8 mouse cellular contexts compared by ENCODE assay signal in the genomic region with DNA sequence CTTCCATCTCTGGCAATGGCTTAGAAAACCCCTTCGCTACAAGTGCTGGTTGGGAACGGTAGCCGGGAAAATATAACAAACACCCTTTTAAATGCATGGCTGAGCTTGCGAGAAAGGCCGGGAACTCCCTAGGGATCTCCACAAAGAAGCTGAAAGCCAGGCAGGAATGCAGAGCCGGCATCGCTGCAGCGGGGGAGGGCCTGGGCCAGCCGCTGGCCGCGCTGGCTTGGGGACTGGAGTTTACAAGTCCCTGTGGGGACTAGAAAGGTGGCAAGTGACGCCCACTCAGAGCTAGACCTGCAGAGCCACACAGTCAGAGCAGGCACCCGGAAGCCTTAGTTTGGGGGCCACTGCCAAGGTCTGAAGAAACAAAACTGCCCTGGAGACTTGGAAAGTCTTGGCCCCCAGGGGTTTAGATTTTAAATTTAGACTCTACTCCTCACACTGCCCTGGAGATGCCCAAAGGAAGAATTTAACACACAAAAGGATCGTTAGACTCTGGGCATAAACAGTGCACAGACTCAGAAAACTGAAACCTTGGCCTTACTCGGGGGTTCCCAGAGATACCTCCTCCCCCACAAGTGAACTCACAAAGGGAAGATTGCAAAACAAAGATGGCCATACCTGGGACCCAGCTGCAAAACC. TPM values are rescaled to one million over a fixed set of nuclear protein-coding genes. Genes with fewer than 3 reads are reported as not detected.
DNase-seq lines count a peak whose midpoint lies in the region; ATAC-seq and TF ChIP-seq lines count a peak whose summit lies in the region.

No protein-coding gene starts in this region.

- peak overlapping the region; percentile 22; the same call in 1 of the 2 replicates for H3K4me2 ChIP-seq in intestine, embryonic 14.5 days (ENCODE audit: low read length)

- H3K36me3 ChIP-seq in ES-E14 (ENCODE audit: control insufficient read depth, insufficient read depth, low read length, poor library complexity, severe bottlenecking), result no peaks in the 10 kb centered on the region
- H3K36me3 ChIP-seq in intestine, embryonic 14.5 days (ENCODE audit: control insufficient read depth, insufficient read depth, low read length), result no peaks in the 10 kb centered on the region
- H3K36me3 ChIP-seq in small intestine, adult 2 months (ENCODE audit: control insufficient read depth, insufficient read depth, low read length), result no peaks in the 10 kb centered on the region

- H3K9me3 ChIP-seq in ES-E14 (ENCODE audit: control insufficient read depth, insufficient read depth, low read depth, low read length), result no peaks in the 10 kb centered on the region
- H3K9me3 ChIP-seq in intestine, embryonic 14.5 days (ENCODE audit: control insufficient read depth, low read length), result no peaks in the 10 kb centered on the region

- WGBS in intestine, embryonic 14.5 days, result 10% methylated on average over 15 of the region's 15 CpGs
- 64% methylated on average over 15 of the region's 15 CpGs for WGBS in small intestine, adult 2 months

- in situ Hi-C loops in ES-E14 (cut with MboI; ENCODE audit: low sequenced_read_pairs in 2 of 2, unreplicated experiment in 2 of 2), result no loop called here

- TF ChIP-seq CTCF in small intestine, adult 2 months (IDR thresholded peaks at IDR 0.05; ENCODE audit: extremely low read depth, insufficient read length, insufficient replicate concordance, low read depth, low read length), result no peak

- no peaks in the 10 kb centered on the region for H3K27me3 ChIP-seq in intestine, embryonic 14.5 days (replicated peaks; ENCODE audit: control insufficient read depth, insufficient read depth, low read length)
- H3K27me3 ChIP-seq in small intestine, adult 2 months (ENCODE audit: control insufficient read depth, insufficient read depth, low read length), result no peaks in the 10 kb centered on the region

- no peak overlapping the region for H3K4me3 ChIP-seq in ES-E14 (ENCODE audit: insufficient read depth in 1 of 2, low read depth in 1 of 2, low read length in 2 of 2, poor library complexity in 1 of 2, severe bottlenecking in 1 of 2)
- no peak overlapping the region for H3K4me3 ChIP-seq in intestine, embryonic 14.5 days (ENCODE audit: low read depth, low read length)
- no peak overlapping the region for H3K4me3 ChIP-seq in small intestine, adult 2 months (ENCODE audit: low read depth, low read length)

- peaks cover 13 to 16% of the 10 kb centered on the region in 2 experiments for H3K4me1 ChIP-seq in ES-E14 (ENCODE audit: control insufficient read depth in 2 of 2, insufficient read depth in 2 of 2, low read length in 2 of 2, poor library complexity in 1 of 2)
- H3K4me1 ChIP-seq in intestine, embryonic 14.5 days (replicated peaks; ENCODE audit: control insufficient read depth, insufficient read depth, low read length), result peaks cover 13% of the 10 kb centered on the region
- H3K4me1 ChIP-seq in small intestine, adult 2 months (ENCODE audit: control insufficient read depth, insufficient read depth, insufficient read length, low read length), result peaks cover 3% of the 10 kb centered on the region; the same call in 1 of the 2 replicates

- H3K27ac ChIP-seq in ES-E14 (ENCODE audit: insufficient read depth, low read depth, low read length, poor library complexity, severe bottlenecking), result no peak overlapping the region; the same call in 1 of the 2 replicates
- H3K27ac ChIP-seq in intestine, embryonic 14.5 days (ENCODE audit: low read depth), result peak overlapping the region; percentile 52
- H3K27ac ChIP-seq in small intestine, adult 2 months (ENCODE audit: insufficient read depth, low read depth, low read length), result peak overlapping the region; percentile 23; the same call in 1 of the 2 replicates

- H3K9ac ChIP-seq in ES-E14 (ENCODE audit: insufficient read depth, low read depth, low read length, poor library complexity, severe bottlenecking), result peak overlapping the region; percentile 33; the same call in 1 of the 2 replicates
- H3K9ac ChIP-seq in intestine, embryonic 14.5 days (ENCODE audit: low read length), result peak overlapping the region; percentile 40

- no peak for TF ChIP-seq POLR2A in small intestine, adult 2 months (IDR thresholded peaks at IDR 0.05; ENCODE audit: low read depth, low read length)

- 0 out of 2 replicates have a peak, but pooled peaks have one; percentile 47 for ATAC-seq in intestine, embryonic 14.5 days (replicated peaks; ENCODE audit: low FRiP score, low TSS enrichment, low read depth)
- no peak for ATAC-seq in CD4-positive, CD25-positive, alpha-beta regulatory T cell, adult 4 months

- DNase-seq in ES-E14 (ENCODE audit: low read depth, low spot score), result no peak
- peak; percentile 58 for DNase-seq in adrenal gland, postnatal 25 days
- DNase-seq in gastrocnemius, postnatal 25 days, result peak; percentile 59
- peak; percentile 65 for DNase-seq in intestine, embryonic 14.5 days (ENCODE audit: low spot score)
- peak; percentile 57 for DNase-seq in lung, postnatal 14 days
- no peak for DNase-seq in right cerebral cortex, postnatal 4 days

TF ChIP-seq in ES-E14, 5 proteins besides CTCF, POLR2A, EP300 and RAD21:
- TF ChIP-seq HCFC1 (IDR thresholded peaks at IDR 0.05; ENCODE audit: borderline replicate concordance, insufficient read depth, low read length), result no peak
- no peak for TF ChIP-seq ZC3H11A (IDR thresholded peaks at IDR 0.05; ENCODE audit: borderline replicate concordance, low read depth, low read length)
- no peak for TF ChIP-seq CHD2 (IDR thresholded peaks at IDR 0.05; ENCODE audit: low read depth, low read length)
- TF ChIP-seq ZNF384 (IDR thresholded peaks at IDR 0.05; ENCODE audit: low read depth, low read length), result no peak
- TF ChIP-seq MAFK (IDR thresholded peaks at IDR 0.05; ENCODE audit: insufficient read depth, low read depth, low read length), result no peak

RNA-seq across cellular contexts. Expression of a gene that starts 59.4 kb away (rescaled TPM):
- total RNA-seq in ES-E14 (2012; rRNA removed), result 1.9 and 2.6 TPM in 2 replicates
- 5.0 and 5.9 TPM in 2 replicates for total RNA-seq in adrenal gland, postnatal 25 days (2021)
- total RNA-seq in gastrocnemius, postnatal 25 days (2021), result 1 to 10 TPM in 1 of 2 experiments, under 1 TPM in 1; 0.72 to 1.5 TPM
- 2.1 and 2.2 TPM in 2 replicates for polyA plus RNA-seq in intestine, embryonic 14.5 days (2014; fragmentation: Nextera tagmentation; extraction: Ambion mirVana)
- 0.71 and 1.9 TPM in 2 replicates for polyA plus RNA-seq in small intestine, adult 2 months (2012; rRNA removed)
- under 1 TPM in 1 of 2 experiments, not detected in 1; 0.62 TPM for polyA plus RNA-seq in CD4-positive, CD25-positive, alpha-beta regulatory T cell, adult 4 months (2017; shearing (Covaris generic))

Comparison
In these comparisons a context has a peak if more than half of its experiments do, and no peak if none do; other contexts are left out.
1. DNase-seq: peak in adrenal gland, postnatal 25 days (single experiment), gastrocnemius, postnatal 25 days (single experiment), intestine, embryonic 14.5 days (single experiment) and lung, postnatal 14 days (single experiment); none in ES-E14 (single experiment) and right cerebral cortex, postnatal 4 days (single experiment).